Mouse (Mus musculus): ENCODE results near the gene Nrxn1.
A peak's percentile ranks its signal among the peaks of the same experiment; 100 is the strongest.
"Not testable (repeated sequence)": the region's sequence is repeated elsewhere in the genome, so short reads cannot be mapped to it uniquely, and the experiment has no call there.

The Nrxn1 gene

DNA sequence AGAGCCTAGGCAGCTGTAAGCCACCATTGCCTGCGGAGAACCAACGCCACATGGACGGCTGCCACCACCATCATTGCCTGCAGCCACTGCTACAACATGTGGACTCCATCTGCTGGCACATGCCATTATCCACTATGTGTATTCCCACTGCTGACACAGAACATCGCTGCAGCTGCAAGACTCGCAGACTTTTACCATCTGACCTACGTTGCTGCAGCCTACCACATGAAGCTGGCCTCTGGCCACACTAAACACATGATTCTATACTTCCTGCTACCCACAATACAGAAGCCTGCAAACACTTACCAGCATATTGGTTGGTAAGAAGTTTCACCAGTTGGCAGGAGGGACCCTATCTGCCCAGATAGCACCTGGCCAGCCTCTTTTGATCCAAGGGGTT, 769.2 kb downstream of the Nrxn1 start:
- no peak for DNase-seq (ENCODE audit: inconsistent age in 2 of 2, low spot score in 1 of 2)

DNA sequence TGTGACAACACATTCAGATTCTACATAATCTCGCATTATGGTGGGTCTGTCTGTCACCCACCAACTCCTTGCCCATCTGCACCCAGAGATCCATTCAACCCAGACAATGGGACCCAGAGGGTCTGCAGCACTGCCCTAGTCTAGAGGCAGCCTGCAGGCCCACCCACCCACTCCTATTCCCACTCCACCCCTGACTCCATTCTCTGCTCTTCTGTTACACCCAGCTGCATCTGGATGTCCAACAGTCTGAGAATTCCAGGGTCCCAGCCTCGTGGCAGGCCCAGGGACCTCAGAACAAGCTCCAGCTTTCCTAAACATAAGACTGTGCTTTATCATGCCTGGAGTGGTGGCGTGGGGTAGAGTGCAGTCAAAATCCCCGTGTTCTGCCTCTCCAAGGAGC, 820.6 kb downstream of the Nrxn1 start:
- DNase-seq (ENCODE audit: inconsistent age in 2 of 2, low spot score in 1 of 2), result no peak

DNA sequence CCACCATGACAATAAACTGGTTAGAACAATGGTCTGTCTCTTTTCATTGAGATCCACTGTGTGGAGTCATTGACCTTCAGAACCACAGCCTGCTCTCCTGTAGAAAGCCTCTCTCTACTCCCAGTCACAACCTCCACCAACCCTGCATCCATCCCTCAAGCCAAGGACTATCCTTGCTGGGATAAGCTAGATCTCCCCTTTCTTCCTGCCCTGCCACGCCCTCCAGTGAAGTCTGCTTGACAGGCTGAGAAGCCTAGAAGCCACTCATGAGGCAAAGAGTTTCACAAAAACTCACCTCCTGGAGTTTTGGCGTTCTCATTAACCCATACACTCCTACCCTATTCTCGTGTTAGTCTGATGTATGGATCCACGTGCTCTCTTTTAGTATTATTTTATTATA, 821.7 kb downstream of the Nrxn1 start:
- DNase-seq (ENCODE audit: inconsistent age in 2 of 2, low spot score in 1 of 2), result no peak

DNA sequence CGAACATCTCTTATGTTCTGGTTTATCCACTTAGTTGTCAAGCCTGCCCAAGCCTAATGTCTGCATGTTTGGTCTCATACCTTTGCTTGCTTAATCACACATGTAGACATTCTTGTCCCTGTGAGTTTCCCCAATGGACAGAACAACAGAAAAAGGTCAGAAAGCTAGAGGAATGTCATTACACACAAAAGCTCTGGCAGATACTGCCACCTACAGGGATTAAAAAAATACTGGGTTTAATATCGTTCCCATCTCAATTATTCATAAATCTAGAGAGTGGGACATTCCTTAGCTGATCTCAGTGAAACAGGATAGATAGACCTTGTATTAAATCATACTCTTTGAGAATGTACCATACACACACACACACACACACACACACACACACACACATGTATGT, 823.7 kb downstream of the Nrxn1 start:
- no peak for DNase-seq (ENCODE audit: inconsistent age in 2 of 2, low spot score in 1 of 2)

DNA sequence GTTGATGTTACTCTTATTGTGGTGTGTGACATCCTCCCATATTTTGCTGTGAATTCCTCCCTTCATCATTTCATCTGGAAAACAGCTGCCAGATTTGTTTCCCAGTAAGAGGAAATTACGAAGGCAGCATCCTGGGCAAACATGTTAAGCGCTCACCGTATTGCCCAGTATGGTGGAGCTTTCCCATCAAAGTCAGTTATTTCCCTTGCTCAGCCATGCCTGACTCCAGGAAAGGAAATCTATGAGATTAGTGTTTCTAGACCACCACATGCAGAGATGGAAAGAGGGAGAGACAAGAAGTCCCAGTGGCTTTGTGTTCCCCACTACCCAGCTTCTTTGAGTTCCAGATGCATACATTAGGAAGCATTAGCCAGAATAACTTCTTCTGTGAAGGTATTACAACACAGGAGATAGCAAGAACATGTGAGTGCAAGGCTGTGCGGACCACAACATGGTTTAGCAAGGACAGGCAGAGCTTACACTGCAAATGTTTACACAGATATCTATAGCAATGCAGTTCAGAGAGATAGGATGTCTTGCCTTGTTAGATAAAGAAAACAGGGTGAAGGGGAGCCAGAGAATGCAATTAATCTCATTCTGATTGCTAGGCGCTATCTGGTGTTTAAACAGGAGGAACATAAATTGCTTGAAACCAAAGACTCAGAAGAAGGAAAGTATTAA, 839.3 kb downstream of the Nrxn1 start:
- no peak for DNase-seq (ENCODE audit: inconsistent age in 2 of 2, low spot score in 1 of 2)

DNA sequence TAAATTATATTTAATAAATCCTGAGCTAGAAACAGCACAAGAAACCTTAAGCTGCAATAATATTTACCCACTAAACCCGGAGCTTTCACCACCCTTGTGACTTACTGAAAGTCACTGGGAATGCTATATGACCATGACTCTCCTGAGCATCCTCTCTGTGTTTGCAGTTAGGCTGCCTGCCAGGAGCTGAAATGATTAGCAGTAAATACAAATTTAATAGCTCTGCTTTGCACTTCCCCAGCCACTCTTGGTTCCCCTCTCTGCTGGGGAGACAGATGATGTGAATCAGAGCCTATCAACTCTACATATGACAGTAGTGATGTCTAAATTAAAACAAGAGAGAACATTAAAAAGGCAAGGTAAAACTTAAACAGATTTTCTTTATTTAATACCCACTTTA, 840.7 kb downstream of the Nrxn1 start:
- DNase-seq (ENCODE audit: inconsistent age in 2 of 2, low spot score in 1 of 2), result no peak

DNA sequence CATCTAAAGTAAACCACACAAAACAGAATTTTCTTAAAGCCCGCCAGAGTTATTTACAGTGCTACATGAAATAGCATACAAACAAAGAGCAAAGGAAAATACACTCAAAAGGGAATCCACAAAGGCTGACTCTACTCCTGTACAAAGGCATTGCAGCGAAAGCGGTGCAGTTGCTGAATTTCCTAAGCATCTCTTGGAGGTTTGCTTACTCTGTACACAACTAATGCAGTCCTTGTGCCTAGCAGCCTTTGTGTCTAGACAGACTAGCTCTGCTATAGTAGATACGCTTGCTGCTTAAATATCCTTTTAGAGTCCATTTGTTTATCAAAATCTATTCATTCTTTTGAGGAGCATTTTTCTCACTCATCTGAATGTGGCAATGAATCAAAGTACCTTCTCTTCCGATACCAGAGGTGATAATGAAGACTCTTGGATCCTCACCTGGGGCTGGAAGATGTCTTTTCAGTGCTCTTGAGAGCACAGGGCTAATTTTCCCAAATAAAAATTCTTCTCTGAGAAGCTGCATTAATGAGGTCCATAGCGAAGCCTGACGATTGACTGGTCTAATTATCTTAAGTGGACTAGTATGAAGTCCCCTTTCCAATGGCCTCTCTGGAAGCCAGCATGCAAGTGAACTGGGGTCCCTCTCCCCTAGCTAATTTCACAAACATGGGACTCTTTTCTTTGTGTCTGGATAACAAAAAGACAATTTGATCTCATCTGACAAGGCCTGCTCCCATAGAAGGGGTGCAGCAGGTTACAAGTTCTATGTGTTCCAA, 845.6 kb downstream of the Nrxn1 start:
- DNase-seq (ENCODE audit: inconsistent age in 2 of 2, low spot score in 1 of 2), result no peak

DNA sequence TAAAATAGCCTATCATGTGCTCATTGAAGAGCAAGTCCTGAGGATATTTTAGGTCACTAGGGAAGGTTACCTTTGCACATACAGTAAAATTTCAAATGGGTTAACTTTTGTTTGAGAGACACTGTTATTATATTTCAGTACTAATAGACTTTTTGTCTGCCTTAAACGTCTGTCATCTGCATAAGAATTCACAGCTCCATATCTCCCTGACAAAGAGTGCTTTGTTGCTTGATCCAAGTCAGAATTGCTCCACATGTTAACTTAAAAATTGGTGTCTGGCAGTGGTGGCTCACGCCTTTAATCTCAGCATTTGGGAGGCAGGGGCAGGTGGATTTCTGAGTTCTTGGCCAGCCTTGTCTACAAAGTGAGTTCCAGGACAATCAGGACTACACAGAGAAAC, 848.5 kb downstream of the Nrxn1 start:
- DNase-seq (ENCODE audit: inconsistent age in 2 of 2, low spot score in 1 of 2), result no peak

DNA sequence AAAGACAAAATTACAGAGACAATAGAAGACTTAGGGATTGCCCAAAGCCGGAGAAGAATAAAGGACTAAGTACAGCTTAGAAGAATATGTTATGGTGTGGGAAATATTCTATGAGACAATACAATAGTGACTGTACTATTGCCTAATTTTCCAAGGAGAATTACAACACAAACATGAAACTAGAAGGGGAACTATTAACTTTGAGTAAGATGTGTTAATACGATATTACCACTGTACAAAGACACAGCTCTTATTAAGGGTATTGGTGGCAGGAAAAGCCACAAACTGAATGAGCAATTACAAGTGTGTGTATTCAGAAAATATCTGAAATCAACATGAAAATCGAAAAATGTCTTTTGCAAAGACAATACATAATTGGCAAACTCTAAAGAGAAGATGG, 853.9 kb downstream of the Nrxn1 start:
- no peak for DNase-seq (ENCODE audit: inconsistent age in 2 of 2, low spot score in 1 of 2)

DNA sequence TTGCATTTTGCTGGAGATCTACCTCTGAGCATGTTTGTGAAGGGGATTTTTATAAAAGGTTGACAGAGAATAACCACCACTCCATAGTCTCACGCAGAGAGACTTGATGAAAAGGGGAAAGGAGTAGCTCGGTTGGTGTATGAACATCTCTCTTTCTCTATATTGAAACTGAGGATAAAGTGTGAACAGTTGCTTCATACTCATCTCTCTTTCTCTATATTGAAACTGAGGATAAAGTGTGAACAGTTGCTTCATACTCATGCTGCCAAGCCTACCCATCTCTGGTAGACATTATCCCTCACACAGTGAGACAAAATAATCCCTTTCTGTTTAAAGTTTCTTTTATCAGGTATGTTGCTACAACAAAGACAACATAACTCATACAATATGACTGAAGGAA, 854.4 kb downstream of the Nrxn1 start:
- no peak for DNase-seq (ENCODE audit: inconsistent age in 2 of 2, low spot score in 1 of 2)

DNA sequence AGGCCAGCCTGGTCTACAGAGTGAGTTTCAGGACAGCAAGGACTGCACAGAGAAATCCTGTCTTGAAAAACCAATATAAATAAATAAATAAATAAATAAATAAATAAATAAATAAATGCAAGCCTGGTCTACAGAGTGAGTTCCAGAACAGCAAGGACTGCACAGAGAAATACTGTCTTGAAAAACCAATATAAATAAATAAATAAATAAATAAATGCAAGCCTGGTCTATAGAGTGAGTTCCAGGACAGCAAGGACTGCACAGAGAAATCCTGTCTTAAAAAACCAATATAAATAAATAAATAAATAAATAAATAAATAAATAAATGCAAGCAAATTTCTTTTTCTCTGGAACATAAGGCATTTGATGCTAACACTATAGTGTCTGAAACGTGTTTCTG, 857.2 kb downstream of the Nrxn1 start:
- not testable (repeated sequence) for DNase-seq (ENCODE audit: inconsistent age in 2 of 2, low spot score in 1 of 2)

DNA sequence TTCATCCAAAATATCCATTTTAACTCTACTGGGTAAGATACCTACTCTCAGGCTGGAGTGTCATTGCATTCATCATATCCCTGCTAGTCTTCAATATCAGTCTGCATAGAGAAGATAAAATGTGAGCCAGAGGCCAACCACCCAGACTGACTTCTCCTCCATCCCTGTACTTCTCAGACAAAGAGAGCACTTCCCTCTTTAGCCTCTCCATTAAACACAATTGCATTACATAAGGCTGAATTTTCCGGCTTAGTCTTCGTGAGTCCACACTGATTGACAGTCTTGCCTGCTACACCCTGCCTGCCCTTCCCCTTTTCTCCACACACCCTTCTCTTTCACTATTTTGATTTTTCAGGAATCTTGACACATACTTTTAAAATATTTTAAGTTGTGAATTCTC, 858.1 kb downstream of the Nrxn1 start:
- DNase-seq (ENCODE audit: inconsistent age in 2 of 2, low spot score in 1 of 2), result no peak

DNA sequence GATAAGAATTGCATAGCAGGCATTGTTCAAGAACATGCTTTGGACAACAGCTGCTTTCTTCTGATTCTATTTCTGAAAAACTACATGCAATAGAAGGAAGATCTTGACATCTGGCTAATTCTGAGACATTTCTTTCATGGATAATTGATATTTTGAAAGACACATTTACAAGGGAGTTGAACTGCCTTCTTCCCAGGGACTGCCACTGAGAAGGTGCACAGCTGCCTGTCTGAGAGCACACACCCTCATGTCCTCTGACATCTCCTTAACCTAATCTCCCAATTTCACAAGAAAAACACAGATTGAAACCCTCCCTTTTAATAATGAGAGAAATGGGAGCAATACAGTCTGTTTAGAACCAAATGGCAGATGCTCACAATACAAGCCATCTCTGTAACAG, 884.3 kb downstream of the Nrxn1 start:
- DNase-seq (ENCODE audit: inconsistent age in 2 of 2, low spot score in 1 of 2), result no peak

DNA sequence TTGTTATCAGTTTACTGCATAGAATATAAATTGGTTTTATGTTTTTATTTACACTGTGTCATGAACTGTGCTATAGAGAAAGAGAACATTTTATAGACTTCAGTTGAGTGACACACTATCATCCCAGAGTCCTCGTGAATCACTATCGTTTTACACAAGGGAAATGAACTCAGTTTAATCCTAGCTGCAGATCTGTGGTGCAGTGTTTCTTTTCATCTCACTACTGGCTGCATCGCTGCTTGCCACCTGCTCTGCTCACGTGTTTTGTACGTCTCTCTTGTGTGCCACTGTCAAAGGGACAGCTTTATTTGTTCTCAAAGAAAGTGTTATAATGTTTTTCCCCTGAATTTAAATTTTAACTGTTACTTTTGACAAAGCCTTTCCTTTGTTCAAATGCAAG, 885.3 kb downstream of the Nrxn1 start:
- DNase-seq (ENCODE audit: inconsistent age in 2 of 2, low spot score in 1 of 2), result no peak

DNA sequence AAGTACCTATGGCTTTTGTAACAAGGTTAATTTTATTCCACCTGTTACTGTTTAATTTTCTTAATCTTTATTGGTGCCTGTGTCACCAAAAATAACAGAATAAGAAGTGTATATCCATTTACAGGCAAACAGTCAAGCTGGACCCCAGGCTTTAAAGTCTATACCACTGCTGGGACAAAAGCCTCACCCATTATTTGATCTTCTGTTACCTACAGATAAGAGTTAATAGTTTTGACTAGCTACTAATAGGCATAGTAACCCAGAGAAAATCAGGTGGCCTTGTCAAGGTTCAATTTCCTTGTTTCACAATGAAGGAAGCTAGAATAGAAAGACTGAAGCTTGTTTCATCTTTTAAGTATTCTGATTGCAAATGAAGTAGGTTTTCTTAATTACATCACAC, 888.9 kb downstream of the Nrxn1 start:
- DNase-seq (ENCODE audit: inconsistent age in 2 of 2, low spot score in 1 of 2), result no peak

DNA sequence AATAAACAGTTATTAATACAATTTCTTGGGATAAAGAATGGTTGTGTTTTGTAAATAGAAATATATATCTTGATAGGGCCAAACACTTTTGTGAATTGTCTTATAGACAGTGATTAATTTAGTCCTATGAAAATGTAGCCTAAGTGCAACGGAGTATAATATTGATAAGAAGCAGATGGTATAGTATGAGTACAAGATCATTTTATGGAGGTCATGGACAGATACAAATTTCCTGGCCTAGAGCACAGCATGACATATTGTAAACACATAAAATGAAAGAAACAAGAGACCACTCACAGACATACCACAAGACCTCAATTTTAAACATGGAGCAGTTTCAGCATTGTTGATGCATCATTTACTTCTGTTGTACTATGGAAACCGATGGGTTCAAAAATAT, 890.1 kb downstream of the Nrxn1 start:
- DNase-seq (ENCODE audit: inconsistent age in 2 of 2, low spot score in 1 of 2), result no peak

DNA sequence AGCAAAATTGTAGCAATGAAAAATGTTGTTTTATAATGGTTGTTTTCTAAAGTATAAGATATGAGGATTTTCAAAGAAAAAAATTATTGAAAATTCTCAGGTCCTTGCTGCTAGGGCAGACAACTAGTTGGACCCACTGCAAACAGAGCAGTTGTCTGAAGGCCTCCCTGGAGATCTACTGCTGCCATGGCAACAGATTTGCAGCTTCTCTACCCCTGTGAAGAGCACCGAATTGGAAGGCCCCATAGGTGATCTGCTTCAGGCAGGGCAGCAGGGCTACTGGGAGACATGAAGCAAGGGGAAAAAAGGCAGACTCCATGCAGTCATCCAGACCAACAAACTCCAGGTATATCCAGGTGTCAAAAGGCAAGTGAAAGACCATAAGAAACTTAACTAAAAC, 896.1 kb downstream of the Nrxn1 start:
- DNase-seq (ENCODE audit: inconsistent age in 2 of 2, low spot score in 1 of 2), result no peak

DNA sequence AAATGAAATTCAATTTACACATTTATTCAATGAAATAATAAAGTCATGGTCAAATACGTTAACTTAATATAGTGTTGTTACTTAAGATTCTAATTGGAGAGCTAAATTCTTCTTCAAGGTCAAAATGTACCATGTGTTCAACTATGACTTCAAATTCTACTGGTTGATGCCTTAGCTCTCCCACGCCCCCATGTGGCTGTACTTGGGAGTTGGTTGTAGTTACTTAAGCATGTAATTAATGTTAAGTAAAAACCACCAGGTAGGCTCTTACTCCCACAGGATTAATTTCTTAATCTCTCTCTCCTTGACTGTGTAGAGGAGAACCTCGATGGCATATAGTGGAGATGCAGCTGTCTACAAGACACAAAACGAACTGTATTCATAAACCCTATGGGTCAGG, 951.3 kb downstream of the Nrxn1 start:
- DNase-seq (ENCODE audit: inconsistent age in 2 of 2, low spot score in 1 of 2), result peak; percentile 23 to 74

DNA sequence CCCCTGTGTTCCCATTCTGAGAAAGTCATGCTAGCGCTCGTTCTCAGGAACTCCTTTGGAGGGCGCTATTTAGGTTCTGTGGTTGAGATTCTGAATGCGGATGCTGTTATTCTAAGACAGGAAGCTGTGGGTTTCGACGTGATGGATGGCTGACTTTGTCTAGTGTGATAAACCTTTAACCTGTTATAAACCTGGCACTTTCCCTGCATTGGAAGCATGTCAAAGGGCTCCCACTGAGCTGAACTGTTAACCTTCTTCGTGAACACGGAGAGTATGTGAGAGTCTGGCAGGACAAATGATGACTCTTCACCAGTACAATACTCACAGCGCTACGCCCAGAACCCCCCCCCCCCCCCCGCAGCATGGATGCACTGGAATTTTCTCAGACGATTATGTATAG, 962.0 kb downstream of the Nrxn1 start:
- DNase-seq (ENCODE audit: inconsistent age in 2 of 2, low spot score in 1 of 2), result no peak

DNA sequence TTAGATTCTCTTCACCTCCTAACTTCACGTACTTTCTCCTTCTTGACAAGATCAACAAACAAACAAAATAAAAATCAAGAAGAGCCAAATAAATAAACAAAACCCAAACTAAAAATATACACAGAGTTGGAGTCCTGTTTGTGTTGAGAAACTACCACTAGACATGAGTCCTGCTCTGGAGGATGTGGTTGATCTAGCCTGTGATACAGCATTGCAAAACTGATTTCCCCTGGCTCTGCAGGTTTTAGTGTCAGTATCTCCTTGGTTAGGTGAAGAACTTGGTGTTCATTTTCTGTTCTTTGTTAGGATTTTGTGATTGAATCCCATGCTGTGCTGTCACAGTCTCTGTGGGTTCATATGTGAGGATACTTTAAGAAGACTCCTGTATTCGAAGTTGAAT, 963.7 kb downstream of the Nrxn1 start:
- no peak for DNase-seq (ENCODE audit: inconsistent age in 2 of 2, low spot score in 1 of 2)

DNA sequence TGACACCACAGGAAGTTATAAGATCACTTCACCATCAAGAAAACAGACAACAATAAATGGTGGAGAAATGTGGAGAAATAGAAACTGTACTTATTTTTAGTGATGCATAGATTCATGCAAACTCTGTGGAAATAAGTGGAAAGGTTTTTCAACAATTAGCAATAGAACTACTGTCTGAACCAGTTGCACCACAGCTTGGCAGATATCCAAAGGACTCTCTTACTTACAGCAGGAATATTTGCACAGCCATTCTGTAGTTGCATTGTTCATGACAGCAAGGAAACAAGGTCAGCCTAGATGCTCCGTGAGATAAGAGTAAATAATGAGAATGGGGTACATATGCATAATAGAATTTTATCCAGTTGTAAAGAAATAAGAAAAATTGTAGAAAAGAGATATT, 965.3 kb downstream of the Nrxn1 start:
- peak in 1 of 2 experiments; percentile 58 for DNase-seq (ENCODE audit: inconsistent age in 2 of 2, low spot score in 1 of 2)

DNA sequence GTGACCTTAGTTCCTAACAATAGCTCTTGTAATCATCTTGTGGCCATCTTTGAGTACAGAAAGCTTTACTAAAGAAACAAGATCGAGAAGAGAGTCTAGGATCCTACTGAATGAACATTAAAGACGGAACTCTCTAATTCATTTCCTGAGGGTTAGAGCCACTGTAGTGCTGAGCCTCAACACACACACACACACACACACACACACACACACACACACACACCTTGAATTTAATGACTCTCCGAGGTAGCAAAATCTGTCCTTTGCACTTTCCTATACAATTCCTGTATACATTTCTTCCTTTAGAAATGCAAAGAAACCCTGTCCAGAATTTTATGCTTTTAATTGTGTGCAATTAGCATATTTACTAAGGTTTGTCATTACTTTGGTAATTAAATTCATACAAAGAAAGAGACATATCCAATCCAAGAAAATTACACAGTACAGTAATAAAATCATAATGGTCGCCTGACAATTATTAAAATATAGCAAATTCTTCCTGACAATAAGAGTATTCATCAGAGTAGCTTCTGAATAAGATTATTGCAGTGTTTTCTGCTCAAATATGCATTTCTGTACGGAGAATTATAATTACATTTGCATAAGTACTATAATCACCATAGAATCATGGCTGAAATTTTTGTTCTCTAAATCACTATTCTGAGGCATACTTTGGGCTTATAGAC, 969.9 kb downstream of the Nrxn1 start:
- no peak for DNase-seq (ENCODE audit: inconsistent age in 2 of 2, low spot score in 1 of 2)

All from adrenal gland, adult (tissue).